Mouse (Mus musculus) adipose tissue, adult 10 weeks (tissue): ENCODE data around the gene Nlrp4f. TPM values are rescaled to one million over a fixed set of nuclear protein-coding genes. Genes with fewer than 3 reads are reported as not detected.

Experiments used
- polyA plus RNA-seq: library from polyadenylated mRNA; stranded (reverse); fragments of 350-450 nt; fragmentation: Illumina TruSeq; extraction: RNeasy Lipid Tissue Mini Kit (QIAGEN cat#74804); gene quantifications from one replicate; pipeline ENCODE4 v1.2.3, GENCODE M21; 2014; ENCODE audit warnings: low read depth, low replicate concordance

Nlrp4f gene
- polyA plus RNA-seq: not detected

GRCm38 (mm10) chr13:65205877-65206276 lies at the start of gene Nlrp4f:
Nlrp4f (minus strand) TSS chr13:65205977.

DNA sequence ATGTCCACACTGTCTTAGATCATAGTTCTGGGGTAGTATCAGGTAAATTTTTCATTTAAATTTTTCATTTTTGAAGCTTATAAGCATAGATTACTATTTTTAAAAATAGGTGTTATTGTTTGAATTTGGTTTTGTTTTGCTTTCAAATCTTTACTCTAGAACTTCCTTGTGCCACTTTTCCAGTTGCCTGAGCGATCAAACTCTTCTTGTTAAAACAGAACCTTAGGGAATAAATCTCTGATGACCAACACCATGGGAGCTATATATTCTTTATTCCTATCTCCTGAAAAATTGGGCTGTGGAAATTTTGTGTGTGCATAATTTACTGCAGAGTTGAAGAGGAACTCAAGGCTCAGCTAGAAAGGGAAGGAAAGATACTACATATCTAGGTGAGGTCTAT lies 55.8 kb downstream of the Nlrp4f start, which contains the start of gene Olfr466:
Gene Olfr466, plus strand, starts transcription at position 301 of the 400 bp plus-strand sequence.

GRCm38 (mm10) chr13:65137789-65138188 lies 68.0 kb downstream of the Nlrp4f start, which contains the start of gene Olfr465-ps1:
Olfr465-ps1 (plus strand) TSS chr13:65138089.

Other genes with a start within 250 kb of the Nlrp4f start
- 0.31 TPM for gene Spata31d1c, start 172.9 kb downstream of the Nlrp4f start, polyA plus RNA-seq
- not detected for gene Prss47, start 153.2 kb downstream of the Nlrp4f start, polyA plus RNA-seq
- gene Mfsd14b, start 93.0 kb downstream of the Nlrp4f start, polyA plus RNA-seq: 36.1 TPM
- not detected for gene Olfr465-ps1, start 67.9 kb downstream of the Nlrp4f start, polyA plus RNA-seq
- gene Olfr466, start 55.7 kb downstream of the Nlrp4f start, polyA plus RNA-seq: not detected
- not detected for gene Gm10775, start 53.6 kb upstream of the Nlrp4f start, polyA plus RNA-seq
- 17.2 TPM for gene Zfp369, start 72.8 kb upstream of the Nlrp4f start, polyA plus RNA-seq